Mouse (Mus musculus) intestine, embryonic 15.5 days (tissue): ENCODE measurements at regions not wholly inside any gene's neighbourhood (a gene's known extent, or its start where the extent isn't known, plus 50 kb on each side); places are given as distances from the start of the nearest gene placed in this dataset.

ENCODE experiments used
- ATAC-seq: fragments of 200-750 bp; cut with Nextera tagmentation; 2 replicates; pipeline ENCODE4 v1.8.0; 2017; ENCODE audit warnings: moderate TSS enrichment, moderate library complexity
- H3K27ac ChIP-seq: fragments of 300-500 bp; sonication (generic); 2 replicates; pipeline ENCODE4 v1.5.1; 2015; ENCODE audit warnings: mild to moderate bottlenecking, inconsistent platforms
- H3K27me3 ChIP-seq: fragments of 300-500 bp; sonication (generic); replicated peaks from 2 replicates; pipeline ENCODE4 v1.6.1; 2015; ENCODE audit warnings: inconsistent platforms
- H3K36me3 ChIP-seq: fragments of 300-500 bp; sonication (generic); 2 replicates; pipeline ENCODE4 v1.6.1; 2015; ENCODE audit warnings: inconsistent platforms
- H3K4me1 ChIP-seq: fragments of 300-500 bp; sonication (generic); replicated peaks from 2 replicates; pipeline ENCODE4 v1.6.1; 2015; ENCODE audit warnings: inconsistent platforms
- H3K4me2 ChIP-seq: fragments of 300-500 bp; sonication (generic); replicated peaks from 2 replicates; pipeline ENCODE4 v1.6.1; 2015; ENCODE audit warnings: mild to moderate bottlenecking, inconsistent platforms
- H3K4me3 ChIP-seq: fragments of 300-500 bp; sonication (generic); replicated peaks from 2 replicates; pipeline ENCODE4 v1.5.1; 2015; ENCODE audit warnings: inconsistent platforms
- H3K9ac ChIP-seq: fragments of 300-500 bp; sonication (generic); 2 replicates; pipeline ENCODE4 v1.6.1; 2015; ENCODE audit warnings: inconsistent platforms
- H3K9me3 ChIP-seq: fragments of 300-500 bp; sonication (generic); 2 replicates; pipeline ENCODE4 v1.6.1; 2016; ENCODE audit warnings: inconsistent platforms
- WGBS: fragments of 180-500 bp; shearing (Covaris S2); methylation state at CpG from one replicate; pipeline ENCODE4 v1.1.7; 2015; 5-methylcytosine and 5-hydroxymethylcytosine counted together

- no peak overlapping the region for H3K9ac ChIP-seq
- no peaks in the 10 kb centered on the region for H3K9me3 ChIP-seq
- H3K36me3 ChIP-seq = no peaks in the 10 kb centered on the region
- no peak overlapping the region for H3K4me3 ChIP-seq
- no peaks in the 10 kb centered on the region for H3K27me3 ChIP-seq
- H3K27ac ChIP-seq = no peak overlapping the region
- H3K4me2 ChIP-seq = no peak overlapping the region
- WGBS = 76% methylated on average over 10 of the region's 10 CpGs
- H3K4me1 ChIP-seq = no peaks in the 10 kb centered on the region
- no peak for ATAC-seq
Measured at GRCm38 (mm10) chr10:14216191-14216992, 250.5 kb downstream of the Hivep2 start.

- Histone ChIP-seq H3K36me3 (no peaks in the 10 kb centered on the region), H3K4me1 (no peaks in the 10 kb centered on the region), H3K27ac (no peak overlapping the region), H3K4me2 (no peak overlapping the region), H3K9me3 (no peaks in the 10 kb centered on the region), H3K4me3 (no peak overlapping the region), H3K27me3 (no peaks in the 10 kb centered on the region), H3K9ac (no peak overlapping the region)
- no peak for ATAC-seq
- WGBS = 77% methylated on average over 4 of the region's 4 CpGs
Measured at GRCm38 (mm10) chr10:14215512-14215911, 249.6 kb downstream of the Hivep2 start.

- H3K4me2 ChIP-seq = no peak overlapping the region
- no peaks in the 10 kb centered on the region for H3K36me3 ChIP-seq
Measured at GRCm38 (mm10) chr10:14213536-14213935, 247.7 kb downstream of the Hivep2 start.

GRCm38 (mm10) chr10:14211926-14212325, 246.1 kb downstream of the Hivep2 start:
- Histone ChIP-seq H3K27ac (no peak overlapping the region), H3K27me3 (no peaks in the 10 kb centered on the region), H3K36me3 (no peaks in the 10 kb centered on the region), H3K4me3 (no peak overlapping the region), H3K4me1 (no peaks in the 10 kb centered on the region), H3K4me2 (no peak overlapping the region), H3K9ac (no peak overlapping the region), H3K9me3 (no peaks in the 10 kb centered on the region)
- WGBS = 46% methylated on average over 6 of the region's 6 CpGs
- ATAC-seq = no peak

More at GRCm38 (mm10) chr10:14213536-14213935, 247.7 kb downstream of the Hivep2 start:
- H3K27ac ChIP-seq = no peak overlapping the region
- no peaks in the 10 kb centered on the region for H3K4me1 ChIP-seq
- H3K27me3 ChIP-seq = no peaks in the 10 kb centered on the region
- no peak for ATAC-seq
- H3K9ac ChIP-seq = no peak overlapping the region
- 80% methylated on average over 5 of the region's 5 CpGs for WGBS
- no peak overlapping the region for H3K4me3 ChIP-seq
- H3K9me3 ChIP-seq = no peaks in the 10 kb centered on the region

DNA sequence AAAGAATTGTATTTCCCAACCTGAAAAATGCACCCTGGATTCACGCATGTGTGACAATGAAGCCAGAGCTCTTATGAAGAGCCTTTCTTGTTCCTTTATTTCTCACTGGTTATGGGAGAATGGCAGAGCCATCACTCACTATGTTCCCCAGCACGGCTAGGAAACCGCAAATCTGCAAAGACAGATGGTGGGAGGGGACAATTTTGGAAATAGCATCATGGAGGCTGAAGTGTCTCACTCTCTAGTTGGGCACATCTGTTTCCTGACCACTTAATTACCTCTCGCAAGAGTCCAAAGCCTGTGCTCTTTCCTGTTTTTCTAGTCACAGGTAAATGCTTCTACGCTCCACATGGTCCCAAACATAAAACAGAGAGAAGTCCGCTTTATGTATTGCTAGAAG, 245.6 kb downstream of the Hivep2 start:
- no peak for ATAC-seq
- Histone ChIP-seq H3K4me3 (no peak overlapping the region), H3K27me3 (no peaks in the 10 kb centered on the region), H3K9ac (no peak overlapping the region), H3K9me3 (no peaks in the 10 kb centered on the region), H3K36me3 (no peaks in the 10 kb centered on the region), H3K4me2 (no peak overlapping the region), H3K27ac (no peak overlapping the region), H3K4me1 (no peaks in the 10 kb centered on the region)
- 67% methylated on average over 6 of the region's 6 CpGs for WGBS

DNA sequence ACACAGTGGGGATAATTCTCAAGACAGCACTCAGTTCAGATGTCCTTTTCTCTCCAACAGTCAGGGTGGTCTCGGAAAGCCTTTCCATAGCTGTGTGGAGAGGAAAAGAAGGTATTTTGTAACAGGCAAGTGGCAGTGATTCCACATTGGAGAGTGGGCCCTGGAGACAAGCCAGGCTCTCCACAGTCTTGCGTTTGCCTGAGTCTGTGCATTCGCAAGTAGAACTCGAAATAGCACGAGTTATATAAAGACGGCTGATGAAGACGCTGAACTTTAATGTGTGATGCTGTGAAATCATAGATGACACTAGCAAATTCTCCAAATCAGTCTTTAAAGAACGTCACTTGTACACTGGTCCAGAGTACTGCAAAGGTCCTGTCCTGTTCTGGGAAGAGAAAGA, 244.6 kb downstream of the Hivep2 start:
- 89% methylated on average over 8 of the region's 8 CpGs for WGBS
- no peak overlapping the region for H3K27ac ChIP-seq
- H3K4me3 ChIP-seq = no peak overlapping the region
- H3K27me3 ChIP-seq = no peaks in the 10 kb centered on the region
- no peak for ATAC-seq
- no peaks in the 10 kb centered on the region for H3K9me3 ChIP-seq
- no peak overlapping the region for H3K4me2 ChIP-seq
- H3K9ac ChIP-seq = no peak overlapping the region
- no peaks in the 10 kb centered on the region for H3K36me3 ChIP-seq
- H3K4me1 ChIP-seq = no peaks in the 10 kb centered on the region

DNA sequence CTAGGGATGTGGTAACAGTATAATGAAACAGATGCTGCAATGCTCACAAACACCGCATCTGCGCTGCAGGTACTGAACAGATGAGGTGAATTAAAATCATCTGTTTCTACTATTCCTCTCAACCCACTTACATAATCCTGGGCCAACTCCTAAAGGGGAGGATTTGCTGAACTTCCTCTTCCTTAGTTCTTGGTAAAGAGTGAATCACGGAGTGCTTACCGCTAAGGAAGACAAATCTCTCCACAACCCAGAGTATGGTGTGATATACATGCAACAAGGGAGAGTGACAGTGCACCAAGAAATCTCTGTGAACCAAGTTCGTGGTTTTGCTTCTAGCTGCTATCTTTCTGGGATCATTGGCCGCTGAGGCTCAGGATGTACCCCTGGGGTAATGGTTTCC, 244.2 kb downstream of the Hivep2 start:
- no peak overlapping the region for H3K27ac ChIP-seq
- ATAC-seq = no peak
- WGBS = 86% methylated on average over 6 of the region's 6 CpGs
- H3K36me3 ChIP-seq = no peaks in the 10 kb centered on the region
- H3K4me3 ChIP-seq = no peak overlapping the region
- H3K27me3 ChIP-seq = no peaks in the 10 kb centered on the region
- no peaks in the 10 kb centered on the region for H3K4me1 ChIP-seq
- no peak overlapping the region for H3K4me2 ChIP-seq
- H3K9ac ChIP-seq = no peak overlapping the region
- H3K9me3 ChIP-seq = no peaks in the 10 kb centered on the region

DNA sequence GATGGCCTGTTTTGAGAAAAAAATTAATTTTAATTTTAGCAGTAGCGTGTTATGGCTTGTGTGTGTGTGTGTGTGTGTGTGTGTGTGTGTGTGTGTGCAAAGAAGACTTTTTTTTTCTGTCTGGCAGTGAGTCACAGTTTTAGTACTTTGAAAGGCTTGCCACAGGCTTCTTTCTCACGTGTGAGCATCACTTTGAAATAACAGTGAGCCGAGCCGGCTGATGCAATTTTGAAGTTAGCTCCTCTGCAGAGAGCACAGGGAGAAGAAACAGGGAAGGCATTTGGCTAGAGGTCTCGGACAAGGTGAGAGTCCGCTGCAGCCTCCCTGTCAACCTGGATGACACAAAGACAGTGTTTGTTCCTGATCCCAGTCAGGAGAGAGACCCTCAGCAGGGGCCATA, 242.3 kb downstream of the Hivep2 start:
- Histone ChIP-seq H3K4me3 (no peak overlapping the region), H3K4me2 (no peak overlapping the region), H3K9me3 (no peaks in the 10 kb centered on the region), H3K36me3 (no peaks in the 10 kb centered on the region), H3K4me1 (no peaks in the 10 kb centered on the region), H3K9ac (no peak overlapping the region), H3K27me3 (no peaks in the 10 kb centered on the region), H3K27ac (no peak overlapping the region)
- WGBS = 69% methylated on average over 6 of the region's 6 CpGs
- no peak for ATAC-seq

DNA sequence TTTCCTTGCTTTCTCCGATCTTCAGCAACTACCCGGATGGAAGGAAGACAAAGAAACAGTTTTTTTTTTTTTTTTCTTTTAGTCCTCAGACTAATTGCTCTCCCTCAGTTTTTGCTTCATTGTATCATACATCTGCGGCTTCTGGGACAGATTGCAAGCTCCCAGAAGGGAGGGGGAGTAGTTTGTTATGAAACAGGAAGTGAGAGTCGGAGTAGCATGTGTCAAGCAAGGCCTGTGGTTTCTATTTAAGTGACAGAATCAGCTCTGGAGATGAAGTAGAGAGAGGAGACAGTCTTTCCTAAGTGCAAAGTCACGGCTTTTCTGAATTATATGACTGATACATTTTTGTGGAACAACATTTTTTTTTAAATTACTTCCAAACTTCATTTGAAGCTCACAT, 241.7 kb downstream of the Hivep2 start:
- H3K27ac ChIP-seq = no peak overlapping the region
- no peaks in the 10 kb centered on the region for H3K9me3 ChIP-seq
- H3K27me3 ChIP-seq = no peaks in the 10 kb centered on the region
- ATAC-seq = no peak
- no peaks in the 10 kb centered on the region for H3K36me3 ChIP-seq
- no peak overlapping the region for H3K9ac ChIP-seq
- H3K4me2 ChIP-seq = no peak overlapping the region
- no peaks in the 10 kb centered on the region for H3K4me1 ChIP-seq
- WGBS = 39% methylated on average over 5 of the region's 5 CpGs
- no peak overlapping the region for H3K4me3 ChIP-seq

DNA sequence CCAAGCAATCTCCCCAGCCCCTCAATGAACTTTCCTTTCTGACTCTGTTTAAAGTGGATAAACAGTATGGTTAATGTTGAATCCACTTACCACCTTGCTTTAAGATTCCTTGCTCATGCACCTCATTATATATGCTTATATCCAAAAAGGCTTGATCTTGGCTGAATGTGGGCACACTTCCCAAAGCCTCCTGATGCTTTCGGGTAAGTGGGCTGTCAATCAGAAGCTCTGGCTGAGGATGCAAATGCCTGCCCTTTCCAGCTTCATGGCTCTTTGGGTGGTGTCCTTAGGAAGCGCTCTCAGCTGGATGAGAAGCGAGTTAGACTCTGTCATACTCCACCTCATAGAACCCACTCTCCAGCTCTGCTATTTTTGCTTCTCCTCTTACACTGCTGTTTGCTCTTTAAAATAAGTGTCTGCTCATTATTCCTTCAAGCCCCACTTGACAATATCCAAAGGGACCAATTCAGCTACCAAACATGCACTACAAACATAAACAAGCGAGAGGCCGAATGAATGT, 241.2 kb downstream of the Hivep2 start:
- Histone ChIP-seq H3K9me3 (no peaks in the 10 kb centered on the region), H3K9ac (no peak overlapping the region), H3K27me3 (no peaks in the 10 kb centered on the region), H3K4me1 (no peaks in the 10 kb centered on the region), H3K4me3 (no peak overlapping the region), H3K4me2 (no peak overlapping the region), H3K27ac (no peak overlapping the region), H3K36me3 (no peaks in the 10 kb centered on the region)
- WGBS = 71% methylated on average over 5 of the region's 5 CpGs
- ATAC-seq = no peak
